Mouse (Mus musculus) olfactory bulb, adult 2 months (tissue): ENCODE results near the gene B3gnt5. TPM values are rescaled to one million over a fixed set of nuclear protein-coding genes. Genes with fewer than 3 reads are reported as not detected.

Experiments used
- H3K27ac ChIP-seq: fragments of 200-500 bp; 2 replicates; pipeline ENCODE4 v1.5.1; 2012; ENCODE audit warnings: low read depth, low read length; ENCODE audit not compliant: insufficient read depth
- H3K4me1 ChIP-seq: fragments of 200-500 bp; 2 replicates; pipeline ENCODE4 v1.6.1; 2012; ENCODE audit warnings: low read length; ENCODE audit not compliant: control insufficient read depth, insufficient read depth
- H3K4me3 ChIP-seq: fragments of 200-500 bp; 2 replicates; pipeline ENCODE4 v1.5.1; 2012; ENCODE audit warnings: mild to moderate bottlenecking, low read depth, low read length, moderate library complexity; ENCODE audit not compliant: insufficient read depth
- CTCF ChIP-seq: fragments of 200-500 bp; IDR thresholded peaks from 2 replicates; pipeline ENCODE4 v1.5.1; 2012; ENCODE audit warnings: low read depth, mild to moderate bottlenecking, low read length, moderate library complexity; ENCODE audit not compliant: insufficient read depth
- POLR2A ChIP-seq: fragments of 200-500 bp; IDR thresholded peaks from 2 replicates; pipeline ENCODE4 v1.6.1; 2012; ENCODE audit warnings: mild to moderate bottlenecking, low read depth, low read length, moderate library complexity; ENCODE audit not compliant: insufficient read depth
- WGBS: fragments of 180-500 bp; shearing (Covaris S2); methylation state at CpG from one replicate; pipeline ENCODE4 v1.1.7; 2018; 5-methylcytosine and 5-hydroxymethylcytosine counted together
- polyA plus RNA-seq: library from polyadenylated mRNA; stranded (reverse); fragments of >200 nt; gene quantifications from 2 replicates; pipeline ENCODE4 v1.2.4, GENCODE M21; 2012; ENCODE audit warnings: low replicate concordance; ENCODE audit not compliant: missing spikeins, insufficient read depth, insufficient read length

The B3gnt5 gene
- polyA plus RNA-seq, 1 experiment, result not detected

DNA sequence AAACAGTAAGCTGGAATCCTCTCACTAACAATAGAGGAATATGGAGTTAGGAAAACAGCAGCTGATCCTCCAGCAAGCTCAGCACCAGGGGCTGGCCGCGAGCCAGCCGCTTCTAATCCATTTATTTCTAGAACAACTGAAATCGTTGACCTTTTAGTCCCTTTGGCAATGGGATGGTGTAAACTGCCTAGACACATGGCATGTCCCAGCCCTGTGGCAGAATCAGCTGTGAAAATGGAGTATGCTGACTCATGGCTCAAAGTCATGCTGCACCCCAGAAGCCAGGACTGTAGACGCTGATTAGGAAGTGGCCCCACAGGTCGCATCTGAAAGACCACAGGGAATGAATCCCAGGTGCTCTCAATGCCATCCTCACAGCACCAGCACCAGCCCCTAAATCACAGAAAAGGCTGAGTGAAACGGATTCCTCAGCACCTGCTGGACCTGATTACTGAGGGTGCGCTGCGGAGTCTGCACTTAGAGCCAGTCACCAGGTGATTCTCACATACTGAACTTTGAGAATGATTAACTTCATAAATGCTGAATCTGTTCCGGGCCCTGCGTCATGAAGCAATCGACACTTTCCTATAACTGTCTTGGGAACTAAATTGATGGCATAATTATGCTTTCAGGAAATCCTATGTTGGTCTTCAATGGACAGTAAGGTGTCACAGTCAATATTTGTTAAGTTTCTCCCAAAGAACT lies 26.5 kb downstream of the B3gnt5 start:
- WGBS, result 62% methylated on average over 12 of the region's 12 CpGs

DNA sequence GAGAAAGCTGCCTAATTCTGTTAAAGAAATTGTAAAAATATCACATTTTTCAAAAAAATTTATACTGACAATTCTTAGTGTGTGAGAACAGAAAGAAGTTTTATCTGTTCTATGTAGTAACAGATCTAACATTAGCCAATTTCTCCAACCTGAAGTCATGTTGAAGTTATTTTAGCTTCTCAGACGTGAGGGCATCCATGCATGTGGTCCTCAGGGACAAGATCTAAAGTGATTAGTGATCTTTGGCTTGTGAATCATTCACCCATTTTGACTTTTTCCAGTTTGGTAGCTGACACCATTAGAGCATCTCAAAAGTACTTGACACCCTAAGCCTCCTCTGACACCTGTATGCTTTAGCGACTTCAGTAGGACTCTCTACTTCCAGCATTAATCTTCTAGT lies 29.9 kb downstream of the B3gnt5 start:
- WGBS, result 80% methylated on average over 2 of the region's 2 CpGs
- H3K27ac ChIP-seq, result no peak overlapping the region
- H3K4me3 ChIP-seq, result no peak overlapping the region
- no peak for TF ChIP-seq POLR2A
- TF ChIP-seq CTCF, result no peak
- H3K4me1 ChIP-seq, result peaks cover 5% of the 10 kb centered on the region; the same call in 1 of the 2 replicates

More for the DNA sequence above, 26.5 kb downstream of the B3gnt5 start:
- TF ChIP-seq POLR2A, result no peak
- TF ChIP-seq CTCF, result no peak
- peaks cover 5% of the 10 kb centered on the region; the same call in 1 of the 2 replicates for H3K4me1 ChIP-seq
- no peak overlapping the region for H3K27ac ChIP-seq
- no peak overlapping the region for H3K4me3 ChIP-seq

GRCm38 (mm10) chr16:19818801-19819200 lies 58.8 kb downstream of the B3gnt5 start:
- H3K4me3 ChIP-seq, result no peak overlapping the region
- WGBS, result 45% methylated on average over 2 of the region's 2 CpGs
- H3K27ac ChIP-seq, result no peak overlapping the region
- no peaks in the 10 kb centered on the region for H3K4me1 ChIP-seq
- TF ChIP-seq POLR2A, result no peak

Other genes with a start within 250 kb of the B3gnt5 start
- gene Olfr167, start 237.9 kb upstream of the B3gnt5 start, polyA plus RNA-seq, result not detected in 2 replicates
- not detected in 2 replicates for gene Olfr168, start 224.7 kb upstream of the B3gnt5 start, polyA plus RNA-seq
- not detected in 2 replicates for gene Olfr169, start 188.4 kb upstream of the B3gnt5 start, polyA plus RNA-seq
- not detected in 2 replicates for gene Olfr170, start 148.3 kb upstream of the B3gnt5 start, polyA plus RNA-seq
- gene Olfr171, start 130.3 kb upstream of the B3gnt5 start, polyA plus RNA-seq, result not detected in 2 replicates
- gene Lamp3, start 53.8 kb upstream of the B3gnt5 start, polyA plus RNA-seq, result not detected in 2 replicates
- not detected in 2 replicates for gene Klhl6, start 222.8 kb downstream of the B3gnt5 start, polyA plus RNA-seq